ENCODE assay signal across 11 mouse cellular contexts in the genomic region with DNA sequence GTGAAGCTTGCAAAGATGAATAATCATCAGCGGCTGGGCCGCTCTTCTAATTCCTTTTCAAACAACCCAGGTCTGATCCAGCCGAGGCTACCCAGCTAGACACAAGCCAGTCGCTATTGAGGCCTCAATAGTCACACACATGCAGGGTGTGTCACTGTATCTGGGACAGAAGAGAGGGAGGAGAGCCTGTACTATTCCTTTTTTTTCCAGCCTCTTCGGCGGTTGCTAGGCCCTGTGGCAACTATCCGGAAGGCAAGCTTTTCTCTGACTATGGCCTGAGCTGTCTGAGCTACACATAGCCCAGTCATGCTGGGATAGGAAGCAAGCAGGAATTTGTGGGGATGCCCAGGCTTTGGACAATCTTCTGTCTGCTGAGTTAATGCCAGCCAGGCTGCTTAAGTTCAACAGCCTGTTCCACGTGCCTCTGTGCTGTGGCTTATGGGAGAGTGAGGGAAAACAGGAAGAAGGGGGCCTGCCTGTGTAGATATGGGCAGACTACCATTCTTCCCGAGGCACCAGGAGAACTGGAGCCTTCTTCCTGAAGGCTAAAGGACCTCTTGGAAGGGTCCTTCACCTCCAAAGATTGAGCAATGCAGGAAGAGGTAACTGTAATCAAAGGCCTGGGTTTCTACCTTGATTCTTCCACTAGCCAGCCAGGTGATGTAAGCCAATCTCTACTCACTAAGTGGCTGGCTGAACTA.
DNase-seq lines count a peak whose midpoint lies in the region; ATAC-seq and TF ChIP-seq lines count a peak whose summit lies in the region.
"Had no signal": no experiment of that assay in that cellular context is flagged by ENCODE, and none has a peak within 500 bp of the region (broad histone marks: within the 10 kb centered on the region; RNA-seq: fewer than 3 reads in every experiment).

No protein-coding gene starts in this region.

- ATAC-seq in heart, embryonic 15.5 days (replicated peaks; ENCODE audit: insufficient number of reproducible peaks, insufficient read depth, low FRiP score, low read depth), result no peak
- peak; percentile 58 for ATAC-seq in forebrain, embryonic 11.5 days (replicated peaks; ENCODE audit: low FRiP score)
- ATAC-seq in hindbrain, postnatal 0 days, result peak; percentile 84
- ATAC-seq in midbrain, embryonic 15.5 days (replicated peaks), result peak; percentile 53; the same call in 1 of the 2 replicates
- ATAC-seq: liver, postnatal 0 days had no signal

- H3K4me3 ChIP-seq in heart, embryonic 15.5 days, result no peak overlapping the region
- H3K4me3 ChIP-seq in forebrain, embryonic 11.5 days (ENCODE audit: low read depth, low read length), result no peak overlapping the region
- no peak overlapping the region for H3K4me3 ChIP-seq in hindbrain, postnatal 0 days (ENCODE audit: low read length)
- H3K4me3 ChIP-seq in midbrain, embryonic 15.5 days, result no peak overlapping the region

- no peaks in the 10 kb centered on the region for H3K36me3 ChIP-seq in heart, embryonic 15.5 days
- H3K36me3 ChIP-seq in forebrain, embryonic 11.5 days (ENCODE audit: control insufficient read depth, insufficient read depth, low read length), result no peaks in the 10 kb centered on the region
- no peaks in the 10 kb centered on the region for H3K36me3 ChIP-seq in hindbrain, postnatal 0 days (ENCODE audit: insufficient read depth, low read length)
- H3K36me3 ChIP-seq in midbrain, embryonic 15.5 days (replicated peaks), result no peaks in the 10 kb centered on the region

- H3K9ac ChIP-seq in heart, embryonic 15.5 days, result no peak overlapping the region
- no peak overlapping the region for H3K9ac ChIP-seq in forebrain, embryonic 11.5 days (ENCODE audit: low read length)
- H3K9ac ChIP-seq in hindbrain, postnatal 0 days (replicated peaks; ENCODE audit: low read length), result no peak overlapping the region
- no peak overlapping the region for H3K9ac ChIP-seq in midbrain, embryonic 15.5 days
- H3K9ac ChIP-seq: liver, postnatal 0 days had no signal

- H3K9me3 ChIP-seq in heart, embryonic 15.5 days (replicated peaks), result no peaks in the 10 kb centered on the region
- H3K9me3 ChIP-seq in forebrain, embryonic 11.5 days (ENCODE audit: control insufficient read depth, low read length), result no peaks in the 10 kb centered on the region
- no peaks in the 10 kb centered on the region for H3K9me3 ChIP-seq in hindbrain, postnatal 0 days (ENCODE audit: low read length)
- no peaks in the 10 kb centered on the region for H3K9me3 ChIP-seq in midbrain, embryonic 15.5 days

- H3K27me3 ChIP-seq in heart, embryonic 15.5 days, result no peaks in the 10 kb centered on the region
- H3K27me3 ChIP-seq in forebrain, embryonic 11.5 days (ENCODE audit: control insufficient read depth, insufficient read depth, low read length), result no peaks in the 10 kb centered on the region
- no peaks in the 10 kb centered on the region for H3K27me3 ChIP-seq in hindbrain, postnatal 0 days (ENCODE audit: insufficient read depth, low read length)
- H3K27me3 ChIP-seq in midbrain, embryonic 15.5 days (replicated peaks), result no peaks in the 10 kb centered on the region

- peaks cover 38% of the 10 kb centered on the region for H3K4me1 ChIP-seq in heart, embryonic 15.5 days (replicated peaks)
- peaks cover 9% of the 10 kb centered on the region for H3K4me1 ChIP-seq in forebrain, embryonic 11.5 days (replicated peaks; ENCODE audit: control insufficient read depth, insufficient read depth, low read length)
- H3K4me1 ChIP-seq in hindbrain, postnatal 0 days (ENCODE audit: insufficient read depth, low read length), result no peaks in the 10 kb centered on the region; the same call in 1 of the 2 replicates
- H3K4me1 ChIP-seq in midbrain, embryonic 15.5 days, result peaks cover 22% of the 10 kb centered on the region

- no peak for TF ChIP-seq CTCF in hindbrain, postnatal 0 days (IDR thresholded peaks at IDR 0.05; ENCODE audit: low read depth)

- DNase-seq in heart, adult 9 months (ENCODE audit: low spot score in 2 of 2), result no peak
- DNase-seq in forebrain, embryonic 11.5 days (ENCODE audit: low spot score), result no peak
- DNase-seq in hindbrain, postnatal 0 days (ENCODE audit: low spot score), result peak; percentile 21
- no peak for DNase-seq in adrenal gland, adult 2 months
- no peak for DNase-seq in urinary bladder, adult 18-20 months (ENCODE audit: low spot score in 2 of 2)
- no peak for DNase-seq in urinary bladder, adult 2 months (ENCODE audit: low spot score)
- DNase-seq: adrenal gland, postnatal 14 days; cerebellum, adult 9-10 months; liver, postnatal 0 days had no signal

- 58% methylated on average over 9 of the region's 9 CpGs for WGBS in heart, embryonic 15.5 days
- WGBS in forebrain, embryonic 11.5 days, result 39% methylated on average over 9 of the region's 9 CpGs
- WGBS in hindbrain, postnatal 0 days, result 29% methylated on average over 9 of the region's 9 CpGs
- 17% methylated on average over 9 of the region's 9 CpGs for WGBS in midbrain, embryonic 15.5 days

- peak overlapping the region; percentile 7 for H3K27ac ChIP-seq in heart, embryonic 15.5 days
- peak overlapping the region; percentile 58 for H3K27ac ChIP-seq in forebrain, embryonic 11.5 days (ENCODE audit: low read depth, low read length)
- H3K27ac ChIP-seq in hindbrain, postnatal 0 days, result no peak overlapping the region
- peak overlapping the region; percentile 60 for H3K27ac ChIP-seq in midbrain, embryonic 15.5 days

- no peak overlapping the region for H3K4me2 ChIP-seq in heart, embryonic 15.5 days
- no peak overlapping the region for H3K4me2 ChIP-seq in forebrain, embryonic 11.5 days (ENCODE audit: low read depth, low read length, severe bottlenecking)
- no peak overlapping the region for H3K4me2 ChIP-seq in hindbrain, postnatal 0 days (ENCODE audit: low read depth, low read length)
- H3K4me2 ChIP-seq in midbrain, embryonic 15.5 days, result no peak overlapping the region
